8 mouse cellular contexts compared by ENCODE assay signal in genomic region chr16:4595527-4595963, GRCm38 (mm10). TPM values are rescaled to one million over a fixed set of nuclear protein-coding genes. Genes with fewer than 3 reads are reported as not detected.
DNase-seq lines count a peak whose midpoint lies in the region; ATAC-seq lines count a peak whose summit lies in the region.

No protein-coding gene starts in this region.

- H3K4me1 ChIP-seq in heart, embryonic 11.5 days (ENCODE audit: control insufficient read depth, insufficient read depth, low read length) = peaks cover 67% of the 10 kb centered on the region
- peaks cover 54% of the 10 kb centered on the region for H3K4me1 ChIP-seq in kidney, embryonic 14.5 days (ENCODE audit: control insufficient read depth, insufficient read depth, low read length)

- peak overlapping the region; percentile 98 for H3K4me2 ChIP-seq in heart, embryonic 11.5 days
- peak overlapping the region; percentile 95 for H3K4me2 ChIP-seq in kidney, embryonic 14.5 days (replicated peaks; ENCODE audit: low read depth, low read length)

- H3K27me3 ChIP-seq in heart, embryonic 11.5 days (ENCODE audit: control insufficient read depth, insufficient read depth, low read length) = no peaks in the 10 kb centered on the region
- no peaks in the 10 kb centered on the region for H3K27me3 ChIP-seq in kidney, embryonic 14.5 days (ENCODE audit: control insufficient read depth, insufficient read depth, low read length)

- peak; percentile 32 for DNase-seq in right cerebral cortex, adult 18-20 months
- no peak for DNase-seq in right cerebral cortex, postnatal 25 days
- DNase-seq in cerebellum, adult 9-11 months = peak; percentile 74
- peak; percentile 68 for DNase-seq in lung, postnatal 14 days
- no peak for DNase-seq in natural killer cell, adult 2 months (ENCODE audit: low spot score in 2 of 2)

- H3K9ac ChIP-seq in heart, embryonic 11.5 days (ENCODE audit: low read depth, low read length) = peak overlapping the region; percentile 95
- H3K9ac ChIP-seq in kidney, embryonic 14.5 days (ENCODE audit: low read depth, low read length) = peak overlapping the region; percentile 96

- H3K27ac ChIP-seq in heart, embryonic 11.5 days (ENCODE audit: low read depth, low read length) = peak overlapping the region; percentile 95
- H3K27ac ChIP-seq in kidney, embryonic 14.5 days (ENCODE audit: low read depth, low read length) = peak overlapping the region; percentile 94

- peaks cover 2% of the 10 kb centered on the region for H3K36me3 ChIP-seq in heart, embryonic 11.5 days (ENCODE audit: control insufficient read depth, insufficient read depth, low read length)
- H3K36me3 ChIP-seq in kidney, embryonic 14.5 days (ENCODE audit: control insufficient read depth, insufficient read depth, low read length) = peaks cover 6% of the 10 kb centered on the region

- 0 out of 2 replicates have a peak, but pooled peaks have one; percentile 17 for ATAC-seq in heart, embryonic 11.5 days (replicated peaks; ENCODE audit: insufficient number of reproducible peaks, low FRiP score, low TSS enrichment)
- peak; percentile 24 for ATAC-seq in kidney, embryonic 14.5 days (ENCODE audit: low FRiP score, low TSS enrichment)
- no peak for ATAC-seq in activated CD4-positive, CD25-positive, alpha-beta regulatory T cell, adult 4 months

- no peaks in the 10 kb centered on the region for H3K9me3 ChIP-seq in heart, embryonic 11.5 days (replicated peaks; ENCODE audit: control insufficient read depth, low read length)
- H3K9me3 ChIP-seq in kidney, embryonic 14.5 days (ENCODE audit: control insufficient read depth, low read length) = no peaks in the 10 kb centered on the region

- WGBS in heart, embryonic 11.5 days (ENCODE audit: insufficient replicate concordance) = 8% methylated on average over 5 of the region's 5 CpGs
- 7% methylated on average over 5 of the region's 5 CpGs for WGBS in kidney, embryonic 14.5 days

- H3K4me3 ChIP-seq in heart, embryonic 11.5 days (ENCODE audit: low read depth, low read length) = peak overlapping the region; percentile 91
- H3K4me3 ChIP-seq in kidney, embryonic 14.5 days (ENCODE audit: low read length) = peak overlapping the region; percentile 88

RNA-seq across cellular contexts. Expression of gene Glis2, which starts 1.0 kb away (rescaled TPM):
- 19.3 and 23.3 TPM in 2 replicates for polyA plus RNA-seq in heart, embryonic 11.5 days (2014; fragmentation: Nextera tagmentation; extraction: Ambion mirVana)
- polyA plus RNA-seq in kidney, embryonic 14.5 days (2014; fragmentation: Nextera tagmentation; extraction: Ambion mirVana) = 42.4 and 47.3 TPM in 2 replicates
- under 1 TPM in 1 of 2 experiments, not detected in 1; 0.71 TPM for polyA plus RNA-seq in activated CD4-positive, CD25-positive, alpha-beta regulatory T cell, adult 4 months (2017; shearing (Covaris generic))

RNA-seq across cellular contexts. Expression of gene Pam16, which starts 29.2 kb away (rescaled TPM):
- polyA plus RNA-seq in heart, embryonic 11.5 days (2014; fragmentation: Nextera tagmentation; extraction: Ambion mirVana) = 119 and 134 TPM in 2 replicates
- 102 and 116 TPM in 2 replicates for polyA plus RNA-seq in kidney, embryonic 14.5 days (2014; fragmentation: Nextera tagmentation; extraction: Ambion mirVana)
- polyA plus RNA-seq in activated CD4-positive, CD25-positive, alpha-beta regulatory T cell, adult 4 months (2017; shearing (Covaris generic)) = 10 to 100 TPM; 30.5 to 37.9 TPM

RNA-seq across cellular contexts. Expression of gene Tfap4, which starts 35.9 kb away (rescaled TPM):
- 7.3 and 9.4 TPM in 2 replicates for polyA plus RNA-seq in heart, embryonic 11.5 days (2014; fragmentation: Nextera tagmentation; extraction: Ambion mirVana)
- polyA plus RNA-seq in kidney, embryonic 14.5 days (2014; fragmentation: Nextera tagmentation; extraction: Ambion mirVana) = 24.5 and 25.7 TPM in 2 replicates
- polyA plus RNA-seq in activated CD4-positive, CD25-positive, alpha-beta regulatory T cell, adult 4 months (2017; shearing (Covaris generic)) = 1 to 10 TPM; 4.1 to 6.2 TPM

RNA-seq across cellular contexts. Expression of gene Vasn, which starts 44.2 kb away (rescaled TPM):
- polyA plus RNA-seq in heart, embryonic 11.5 days (2014; fragmentation: Nextera tagmentation; extraction: Ambion mirVana) = 9.5 and 10.6 TPM in 2 replicates
- polyA plus RNA-seq in kidney, embryonic 14.5 days (2014; fragmentation: Nextera tagmentation; extraction: Ambion mirVana) = 14.4 and 16.1 TPM in 2 replicates
- polyA plus RNA-seq in activated CD4-positive, CD25-positive, alpha-beta regulatory T cell, adult 4 months (2017; shearing (Covaris generic)) = 1 to 10 TPM in 1 of 2 experiments, under 1 TPM in 1; 0.79 to 1.1 TPM

RNA-seq across cellular contexts. Expression of gene Dnaja3, which starts 44.2 kb away (rescaled TPM):
- 63.6 and 72.6 TPM in 2 replicates for polyA plus RNA-seq in heart, embryonic 11.5 days (2014; fragmentation: Nextera tagmentation; extraction: Ambion mirVana)
- 46.3 and 68.8 TPM in 2 replicates for polyA plus RNA-seq in kidney, embryonic 14.5 days (2014; fragmentation: Nextera tagmentation; extraction: Ambion mirVana)
- 10 to 100 TPM; 17.3 to 22.8 TPM for polyA plus RNA-seq in activated CD4-positive, CD25-positive, alpha-beta regulatory T cell, adult 4 months (2017; shearing (Covaris generic))

Comparison
In these comparisons a context has a peak if more than half of its experiments do, and no peak if none do; other contexts are left out.
1. DNase-seq: peak in right cerebral cortex, adult 18-20 months (single experiment), cerebellum, adult 9-11 months (single experiment) and lung, postnatal 14 days (single experiment); none in right cerebral cortex, postnatal 25 days (single experiment) and natural killer cell, adult 2 months (0 of 2).
2. RNA of gene Glis2, which starts 1.0 kb away (polyA plus RNA-seq): 42.4 to 47.3 TPM in kidney, embryonic 14.5 days and 19.3 to 23.3 TPM in heart, embryonic 11.5 days; 0.71 TPM in activated CD4-positive, CD25-positive, alpha-beta regulatory T cell, adult 4 months; every median in the first group is over 10 times any median in the second.